Mouse (Mus musculus) WW6 (cell line): ENCODE data around the gene Ttbk2.

Experiments
- DNase-seq: peaks from one replicate; pipeline ENCODE4 v3.0.0-alpha.2; 2013; ENCODE audit warnings: low read depth, low spot score

The Ttbk2 gene

GRCm38 (mm10) chr2:120745496-120745895, 104.9 kb downstream of the Ttbk2 start:
- DNase-seq, result no peak

GRCm38 (mm10) chr2:120731877-120732530, 118.4 kb downstream of the Ttbk2 start:
- DNase-seq, result no peak

- peak; percentile 87 for DNase-seq
These were observed 119.1 kb downstream of the Ttbk2 start for GRCm38 (mm10) chr2:120731167-120731862.

GRCm38 (mm10) chr2:120730639-120731166, 119.7 kb downstream of the Ttbk2 start:
- DNase-seq, result no peak

- DNase-seq, result no peak
These were observed 120.4 kb downstream of the Ttbk2 start for GRCm38 (mm10) chr2:120729775-120730585.

GRCm38 (mm10) chr2:120724176-120724575, 126.2 kb downstream of the Ttbk2 start:
- DNase-seq, result no peak

GRCm38 (mm10) chr2:120723621-120724020, 126.8 kb downstream of the Ttbk2 start:
- no peak for DNase-seq

GRCm38 (mm10) chr2:120722491-120722890, 127.9 kb downstream of the Ttbk2 start:
- no peak for DNase-seq

GRCm38 (mm10) chr2:120721911-120722310, 128.5 kb downstream of the Ttbk2 start:
- DNase-seq, result no peak

GRCm38 (mm10) chr2:120720821-120721220, 129.6 kb downstream of the Ttbk2 start:
- no peak for DNase-seq

GRCm38 (mm10) chr2:120718496-120718895, 131.9 kb downstream of the Ttbk2 start:
- DNase-seq, result no peak

GRCm38 (mm10) chr2:120713441-120713840, 137.0 kb downstream of the Ttbk2 start:
- no peak for DNase-seq

GRCm38 (mm10) chr2:120710948-120711347, 139.5 kb downstream of the Ttbk2 start:
- DNase-seq, result no peak

GRCm38 (mm10) chr2:120710154-120710553, 140.2 kb downstream of the Ttbk2 start:
- no peak for DNase-seq

- no peak for DNase-seq
These were observed 143.4 kb downstream of the Ttbk2 start for GRCm38 (mm10) chr2:120707041-120707440.

- DNase-seq, result no peak
These were observed 147.7 kb downstream of the Ttbk2 start for GRCm38 (mm10) chr2:120702675-120703074.

GRCm38 (mm10) chr2:120700379-120700885, 150.0 kb downstream of the Ttbk2 start:
- DNase-seq, result no peak

GRCm38 (mm10) chr2:120697767-120698166, 152.6 kb downstream of the Ttbk2 start:
- DNase-seq, result no peak
